Mouse (Mus musculus) gastrocnemius, postnatal 36 days (tissue): ENCODE data around the gene Psmb5. TPM values are rescaled to one million over a fixed set of nuclear protein-coding genes. Genes with fewer than 3 reads are reported as not detected.
"Not testable (repeated sequence)": the region's sequence is repeated elsewhere in the genome, so short reads cannot be mapped to it uniquely, and the experiment has no call there.

Experiments
- DNase-seq, 2 experiments: peaks; one replicate each; pipeline ENCODE4 v3.0.0; 2022
- intact Hi-C: fragments of 180-260 bp; cut with DNase I; formaldehyde crosslinking; loops from one replicate; pipeline ENCODE4 v1.15.1; 2025
- total RNA-seq, 2 experiments: library from RNA; stranded (reverse); gene quantifications; 2 replicates each; pipeline ENCODE4 v1.2.3; 2021

The Psmb5 gene
- total RNA-seq, 2 experiments from 2014 or later: 167 to 169 TPM

DNA sequence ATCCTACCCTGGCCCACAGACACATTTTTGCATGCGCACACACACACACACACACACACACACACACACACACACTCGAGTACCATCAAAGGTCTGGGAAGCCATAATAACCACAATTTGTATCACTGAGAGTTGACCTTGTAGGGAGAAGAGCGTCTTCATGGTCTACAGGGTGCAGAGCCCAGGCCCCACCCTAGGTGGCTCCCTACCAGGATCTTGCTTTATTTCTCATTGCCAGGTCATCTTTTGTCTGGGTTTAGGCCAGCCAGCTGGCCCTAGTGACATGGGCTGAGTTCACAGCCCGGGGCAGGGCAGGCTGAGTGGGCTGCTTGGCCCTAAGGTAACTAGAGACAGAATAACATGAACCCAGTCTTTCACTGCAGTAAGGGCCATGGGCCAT lies 16.4 kb upstream of the Psmb5 start:
- DNase-seq: no peak
- intact Hi-C loops: no loop called here

DNA sequence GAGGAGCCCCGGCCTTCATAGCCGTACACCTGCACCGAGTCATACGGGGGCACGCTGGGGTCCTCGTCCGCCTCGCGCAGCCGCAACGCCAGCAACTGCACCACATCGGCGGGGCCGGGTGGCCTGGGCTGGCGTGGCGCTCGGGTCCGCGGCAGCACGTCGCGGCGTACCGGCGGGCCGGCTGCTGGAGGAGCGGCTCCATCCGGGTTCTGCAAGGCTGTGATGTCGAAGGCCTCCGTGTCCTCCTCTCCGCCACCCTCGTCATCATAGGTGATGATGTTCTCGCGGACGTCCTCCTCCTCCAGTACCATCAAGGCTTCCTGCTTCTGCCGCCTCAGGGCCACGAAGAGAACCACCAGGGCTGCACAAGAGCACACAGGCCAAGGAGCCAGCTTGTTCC lies 14.4 kb upstream of the Psmb5 start:
- DNase-seq: no peak
- intact Hi-C loops: no loop called here

DNA sequence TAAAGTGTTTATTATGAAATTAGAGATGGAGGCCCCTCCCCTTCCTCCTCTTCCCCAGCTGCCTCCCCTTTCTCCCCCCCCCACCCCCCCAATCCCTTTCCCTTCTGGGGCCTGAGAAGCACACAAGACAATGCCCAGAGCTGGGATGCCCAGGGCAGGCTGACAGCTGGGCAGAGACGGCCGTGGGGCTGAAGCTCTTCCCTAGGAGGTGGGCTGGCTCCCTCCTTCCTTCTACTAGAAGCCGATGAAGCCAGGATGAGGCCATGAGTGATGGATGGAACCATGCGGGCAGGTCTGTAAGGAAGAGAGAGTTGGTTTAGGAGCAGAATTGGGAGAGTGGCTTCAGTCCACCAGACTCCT lies 13.4 kb upstream of the Psmb5 start:
- intact Hi-C loops: no loop called here

DNA sequence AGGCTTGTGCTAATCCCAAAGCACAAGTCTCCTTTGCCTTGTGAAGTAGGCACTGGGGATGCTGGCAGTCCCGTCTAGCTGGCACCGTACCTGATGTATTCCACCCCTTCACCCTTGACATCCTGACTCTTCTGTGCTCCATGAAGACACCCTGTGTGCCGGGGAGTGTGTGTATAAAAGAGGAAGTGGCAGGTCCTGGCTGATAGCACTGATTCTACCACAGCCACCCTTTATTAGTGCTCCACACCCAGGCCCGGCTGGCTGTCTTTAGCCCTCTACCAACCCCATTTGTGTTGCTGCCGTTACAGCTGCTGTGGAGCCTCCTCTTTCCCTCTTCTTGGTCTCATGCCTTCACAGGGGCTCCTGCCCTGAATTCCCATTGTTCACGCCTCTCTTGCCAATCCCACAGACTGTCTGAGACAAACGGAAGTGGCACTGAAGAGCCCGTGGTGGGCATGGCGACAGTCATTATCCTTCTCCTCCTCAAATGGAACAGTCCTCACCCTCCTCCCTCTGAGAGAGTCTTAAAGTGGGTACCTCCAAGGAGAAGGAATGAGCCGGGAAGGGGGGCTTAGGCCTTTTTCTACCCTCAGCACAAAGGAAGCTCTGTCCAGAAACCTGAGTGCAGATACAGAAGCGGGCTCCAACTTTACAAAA lies 12.9 kb upstream of the Psmb5 start:
- intact Hi-C loops: no loop called here
- no peak for DNase-seq

More for the DNA sequence above, 13.4 kb upstream of the Psmb5 start:
- no peak for DNase-seq

DNA sequence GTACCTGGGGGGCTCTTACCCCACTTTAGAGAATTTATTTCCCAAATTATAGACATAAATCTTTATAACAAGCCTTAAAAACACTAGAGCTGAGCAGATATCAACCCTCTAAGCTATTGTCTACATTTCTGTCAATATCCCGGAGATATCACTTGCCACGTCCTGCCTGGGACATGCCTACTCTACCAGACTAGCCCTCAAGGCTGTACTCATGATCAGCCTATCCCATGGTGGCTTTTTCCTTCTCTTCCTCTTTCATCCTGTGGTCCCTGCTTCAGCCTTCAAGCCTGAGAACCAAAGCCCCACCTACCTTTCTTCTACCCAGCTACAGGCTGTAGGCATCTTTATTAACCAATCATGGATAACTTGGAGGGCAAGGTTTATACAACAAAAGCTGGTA lies 12.0 kb upstream of the Psmb5 start:
- DNase-seq: no peak
- intact Hi-C loops: no loop called here

DNA sequence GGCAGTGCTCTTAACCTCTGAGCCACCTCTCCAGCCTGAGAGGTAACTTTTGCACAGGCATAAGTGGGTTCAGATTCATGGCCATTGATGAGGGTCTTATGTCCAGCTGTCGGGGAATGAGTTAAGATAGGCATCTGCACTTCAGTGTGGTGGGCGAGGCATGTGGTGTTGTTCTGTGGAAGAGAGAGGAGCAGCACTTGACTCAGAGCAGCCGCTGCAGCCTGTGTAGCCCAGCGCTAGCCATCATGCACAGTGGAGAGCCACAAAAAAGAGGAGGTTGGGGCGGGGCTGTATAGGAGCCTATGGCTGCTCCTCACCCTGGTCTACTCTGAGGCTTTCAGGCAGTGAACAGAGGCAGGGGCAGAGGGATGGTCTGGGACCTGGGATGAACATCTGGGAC lies 10.3 kb upstream of the Psmb5 start:
- DNase-seq: no peak
- intact Hi-C loops: no loop called here

DNA sequence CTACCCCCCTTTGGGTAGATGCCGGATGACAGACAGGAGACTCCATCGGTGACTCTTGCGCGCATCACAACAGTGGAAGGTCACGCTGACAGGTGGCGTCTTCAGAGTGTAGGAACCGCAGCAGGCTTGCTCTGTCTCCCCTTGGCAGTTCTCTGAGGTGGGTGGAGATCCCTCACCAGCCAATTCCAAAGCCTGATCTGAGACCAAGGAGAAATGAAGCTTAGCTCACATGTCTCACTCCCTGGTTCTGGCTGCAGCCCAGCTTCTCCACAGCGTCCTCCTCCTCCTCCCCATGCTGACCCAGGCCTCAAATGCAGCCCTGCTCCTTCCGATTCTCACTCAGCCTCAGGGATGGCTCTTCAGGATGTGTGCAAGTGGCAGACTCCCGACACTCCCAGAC lies 7.2 kb upstream of the Psmb5 start:
- DNase-seq: no peak
- intact Hi-C loops: no loop called here

DNA sequence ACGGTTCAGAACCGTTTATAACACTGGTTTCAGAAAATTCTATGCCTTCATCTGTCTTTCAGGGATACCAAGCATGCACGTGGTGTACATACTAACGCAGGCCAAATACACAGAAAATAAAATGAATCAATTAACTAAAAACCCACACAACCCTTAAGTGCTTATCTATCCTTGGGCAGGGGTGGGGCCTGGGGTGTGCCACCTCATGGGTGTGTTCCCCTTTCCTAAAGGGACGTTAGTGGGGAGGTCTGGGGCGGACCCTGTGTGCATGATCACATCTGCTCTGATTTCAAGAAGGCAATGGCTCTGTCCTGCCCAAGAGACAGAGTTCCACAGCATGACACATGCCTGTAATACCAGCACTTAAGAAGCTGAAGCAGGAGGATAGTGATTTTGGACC lies 5.5 kb upstream of the Psmb5 start:
- intact Hi-C loops: no loop called here
- no peak for DNase-seq

DNA sequence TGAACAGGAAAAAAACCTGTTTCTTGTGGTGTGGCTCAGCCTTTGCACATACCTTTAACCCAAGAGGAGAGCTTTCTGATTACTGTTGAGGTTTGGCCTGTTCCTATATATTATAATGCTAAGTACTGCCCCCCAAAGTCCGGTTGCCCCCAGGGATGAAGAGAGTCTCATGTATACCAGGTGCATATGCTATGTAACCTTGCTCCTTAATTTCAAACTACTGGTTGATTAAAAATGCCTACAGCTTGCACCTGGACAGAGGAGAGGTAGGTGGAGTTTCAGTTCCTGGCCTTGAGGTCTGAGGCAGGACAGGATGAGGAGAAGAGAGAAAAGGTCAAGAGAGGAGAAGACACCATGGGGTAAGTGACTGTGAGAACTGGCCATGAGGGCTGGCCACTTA lies 3.3 kb upstream of the Psmb5 start, which contains the start of gene Psmb11:
Gene Psmb11, plus strand, starts transcription at position 301 of the 400 bp plus-strand sequence.
- intact Hi-C loops: no loop called here
- no peak for DNase-seq

DNA sequence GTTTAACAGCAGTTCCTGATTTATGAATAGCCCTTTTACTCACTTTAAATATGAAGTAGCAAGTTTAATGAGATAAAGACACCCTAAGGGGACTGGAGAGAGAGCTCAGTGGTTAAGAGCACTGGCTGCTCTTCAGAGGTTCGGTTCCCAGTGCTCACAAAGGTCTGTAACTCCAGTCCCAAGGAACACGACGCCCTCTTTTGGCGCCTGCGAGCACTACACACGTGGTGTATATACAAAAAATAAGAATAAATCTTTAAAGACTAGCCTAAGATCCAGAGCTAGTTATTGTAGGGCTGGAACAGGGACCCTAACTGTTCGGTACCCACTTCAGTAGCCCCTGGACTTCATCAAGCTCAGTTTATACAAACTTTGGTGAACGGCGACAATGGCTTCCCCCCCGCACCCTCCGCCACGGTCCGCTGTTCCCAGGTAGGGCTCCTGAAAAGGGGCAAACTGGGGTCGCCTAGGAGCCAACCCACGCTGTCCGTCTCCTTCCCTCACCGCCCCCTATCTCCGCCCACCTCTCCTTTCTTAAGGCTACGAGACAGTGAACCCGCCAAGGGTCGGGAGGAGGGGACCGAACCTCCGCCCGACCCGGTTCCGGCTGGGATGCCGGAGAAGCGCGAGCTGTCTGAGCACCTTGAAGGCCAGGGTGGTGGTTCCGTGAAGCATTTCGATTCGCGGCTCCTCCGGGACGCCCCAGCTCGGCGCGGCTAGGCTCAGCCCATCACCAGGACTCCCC lies 498 bp downstream of the Psmb5 start:
- intact Hi-C loops: loop anchor here (1.0 kb wide), 1 partner anchor 10 kb away; no protein-coding TSS in a partner anchor
- no peak for DNase-seq

DNA sequence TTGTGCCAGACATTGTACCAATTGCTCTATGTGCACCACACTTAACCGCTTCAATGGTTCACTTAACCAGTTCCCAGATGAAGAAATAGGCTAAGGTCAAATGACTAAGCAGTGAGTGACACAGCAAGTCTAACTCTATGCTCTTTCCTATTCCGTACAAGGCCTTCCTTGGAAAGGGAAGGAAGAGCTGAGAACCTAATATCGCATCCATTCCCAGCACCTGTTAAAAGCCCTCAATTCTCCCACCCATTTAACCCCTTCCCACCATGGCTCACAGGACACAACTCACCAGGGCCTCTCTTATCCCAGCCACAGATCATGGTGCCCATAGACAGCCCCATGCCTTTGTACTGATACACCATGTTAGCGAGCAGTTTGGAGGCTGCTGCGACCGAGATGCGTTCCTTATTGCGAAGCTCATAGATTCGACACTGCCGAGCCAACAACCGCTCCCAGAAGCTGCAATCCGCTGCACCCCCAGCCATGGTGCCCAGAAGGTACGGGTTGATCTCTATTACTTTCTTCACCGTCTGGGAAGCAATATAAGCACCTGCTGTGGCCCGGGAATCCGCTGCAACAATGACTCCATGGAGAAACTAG lies 1.5 kb downstream of the Psmb5 start:
- no peak for DNase-seq
- intact Hi-C loops: no loop called here

DNA sequence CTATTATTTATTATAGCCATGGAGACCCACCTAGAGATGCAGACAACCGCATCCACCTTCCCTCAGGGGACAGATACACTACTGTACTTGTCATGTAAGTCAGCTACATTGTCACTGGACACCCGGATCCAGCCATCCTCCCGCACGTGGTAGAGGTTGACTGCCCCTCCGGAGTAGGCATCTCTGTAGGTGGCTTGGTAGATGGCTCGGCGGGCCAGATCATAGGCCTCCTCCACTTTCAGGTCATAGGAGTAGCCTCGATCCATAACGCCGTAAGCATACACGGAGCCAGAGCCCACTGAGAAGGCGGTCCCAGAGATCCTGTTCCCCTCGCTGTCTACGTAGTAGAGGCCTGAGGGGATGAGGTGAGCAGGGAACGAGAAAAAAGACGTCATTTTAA lies 3.7 kb downstream of the Psmb5 start:
- intact Hi-C loops: loop anchor here (5.0 kb wide), 1 partner anchor 33 kb away; no protein-coding TSS in a partner anchor
- not testable (repeated sequence) for DNase-seq

DNA sequence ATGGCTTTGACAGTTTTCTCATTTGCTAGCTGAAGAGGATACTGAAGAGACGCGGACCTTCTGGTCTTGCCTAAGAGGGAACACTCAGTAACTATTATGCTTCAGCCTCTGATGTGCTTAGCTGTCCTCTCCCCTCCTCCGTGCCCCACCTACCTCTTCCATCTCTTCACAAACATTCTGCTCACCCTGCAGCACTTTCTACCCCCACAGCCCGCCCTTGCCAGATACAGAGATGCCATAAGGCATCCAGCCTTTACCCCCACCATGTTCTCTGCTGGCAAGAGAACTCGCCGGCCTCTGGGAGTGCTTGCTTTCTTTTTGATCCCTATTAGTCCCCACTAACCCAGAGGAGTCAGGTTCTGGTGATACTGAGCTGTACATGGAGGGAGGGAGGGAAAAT lies 7.2 kb downstream of the Psmb5 start:
- intact Hi-C loops: loop anchor here (5.0 kb wide), 1 partner anchor 37 kb away; no protein-coding TSS in a partner anchor
- no peak for DNase-seq

DNA sequence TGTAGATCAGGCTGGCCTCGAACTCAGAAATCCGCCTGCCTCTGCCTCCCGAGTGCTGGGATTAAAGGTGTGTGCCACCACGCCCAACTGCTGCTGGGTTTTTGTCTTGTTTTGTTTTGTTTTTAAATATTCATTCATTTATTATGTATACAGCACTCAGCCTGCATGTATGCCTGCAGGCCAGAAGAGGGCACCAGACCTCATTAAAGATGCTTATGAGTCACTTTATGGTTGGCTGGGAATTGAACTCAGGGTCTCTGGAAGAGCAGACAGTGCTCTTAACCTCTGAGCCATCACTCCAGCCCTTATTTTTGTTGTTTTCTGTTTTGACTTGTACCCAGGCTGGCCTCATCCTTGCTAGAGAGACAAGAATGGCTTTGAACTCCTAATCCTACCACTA lies 7.9 kb downstream of the Psmb5 start:
- DNase-seq: no peak
- intact Hi-C loops: loop anchor here (5.0 kb wide), 1 partner anchor 37 kb away; no protein-coding TSS in a partner anchor

DNA sequence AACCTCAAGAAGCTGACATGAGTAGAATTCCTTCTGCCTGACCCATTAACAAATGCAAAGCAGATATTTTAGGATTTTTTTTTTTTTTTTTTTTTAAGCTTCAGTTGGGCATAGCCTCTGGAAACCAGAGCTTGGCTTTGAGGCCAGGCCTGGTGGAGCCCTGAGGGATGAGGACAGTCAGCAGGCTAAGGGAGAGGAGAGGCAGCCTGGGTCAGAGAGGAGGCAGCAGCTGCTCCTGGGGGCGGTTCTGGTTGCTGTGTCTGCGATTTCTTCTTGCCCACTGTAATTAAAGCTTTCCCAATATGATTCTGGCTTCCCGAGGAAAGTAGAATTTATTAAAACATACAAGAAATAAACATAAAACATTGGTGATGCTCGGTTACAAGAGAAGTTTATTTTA lies 8.6 kb downstream of the Psmb5 start:
- no peak for DNase-seq
- intact Hi-C loops: no loop called here

DNA sequence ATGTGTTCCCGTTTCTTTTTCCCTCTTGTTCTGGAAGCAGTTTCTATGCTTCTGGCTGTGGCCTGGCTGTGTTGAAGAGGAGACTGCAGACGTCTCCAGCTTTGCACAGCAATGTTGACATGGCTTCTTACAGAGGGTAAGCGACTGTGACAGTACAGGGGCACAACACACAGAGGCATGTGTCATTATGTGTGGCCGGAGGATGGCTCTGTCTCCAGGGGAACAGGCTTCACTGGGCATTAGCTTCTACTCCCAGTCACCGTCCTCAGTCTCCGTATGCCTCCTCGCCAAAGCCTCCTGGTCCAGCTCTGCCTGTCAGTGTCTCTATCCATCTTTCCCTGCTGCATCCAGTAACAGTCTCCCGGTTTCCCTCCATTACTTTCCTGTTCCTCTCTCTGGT lies 10.6 kb downstream of the Psmb5 start:
- intact Hi-C loops: loop anchor here (1.0 kb wide), 1 partner anchor 10 kb away; no protein-coding TSS in a partner anchor
- DNase-seq: no peak

DNA sequence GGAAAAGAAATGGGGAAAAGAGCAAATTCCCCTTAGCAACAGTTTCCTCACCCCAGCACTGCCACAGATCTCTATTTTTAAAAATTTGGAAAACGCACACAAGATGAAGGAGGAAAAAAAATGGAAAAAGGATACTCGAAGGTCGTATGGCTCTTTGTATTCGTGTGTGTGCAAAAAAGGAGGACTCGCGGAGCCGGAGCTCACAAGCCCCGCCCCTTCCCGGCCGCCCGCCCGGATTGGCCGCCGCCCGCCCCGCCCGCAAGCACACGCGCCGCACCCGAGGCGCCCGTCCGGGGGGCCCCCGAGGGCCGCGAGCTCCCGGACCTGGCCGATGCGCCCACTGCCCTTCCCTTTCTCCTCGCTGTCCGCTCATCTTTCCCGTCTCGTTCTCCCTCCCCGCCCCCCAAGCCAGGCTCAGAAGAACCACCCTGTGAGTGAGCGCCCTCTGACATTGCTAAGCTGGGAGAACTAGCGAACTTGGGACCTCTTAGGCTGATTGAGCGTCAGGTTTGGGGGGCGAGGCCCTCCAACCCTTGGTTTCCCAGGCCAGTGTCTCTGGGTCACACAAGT lies 12.0 kb downstream of the Psmb5 start, which contains the start of gene 4931414P19Rik:
Gene 4931414P19Rik, minus strand, starts transcription at position 242 of the 570 bp plus-strand sequence.
- peak; percentile 66 to 74 for DNase-seq
- intact Hi-C loops: no loop called here

DNA sequence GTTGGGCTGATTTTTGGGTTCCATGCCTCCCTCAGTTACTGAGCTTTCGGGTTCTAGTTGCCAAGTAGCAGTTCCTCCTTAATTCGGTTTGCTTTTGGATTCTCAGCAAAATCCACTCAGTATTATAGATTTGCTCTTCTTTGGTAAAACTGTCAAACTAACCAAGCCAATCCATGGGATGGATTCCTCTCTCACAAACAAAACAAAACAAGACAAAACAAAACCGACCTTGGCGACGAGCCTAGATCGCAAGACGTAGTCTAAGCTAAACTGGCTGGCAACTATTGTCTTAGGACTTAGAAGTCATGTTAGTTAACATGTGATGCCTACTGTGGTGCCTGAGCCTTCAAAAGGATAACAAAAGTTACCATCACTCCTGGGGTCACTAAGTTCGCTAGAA lies 14.1 kb downstream of the Psmb5 start:
- no peak for DNase-seq
- intact Hi-C loops: no loop called here

DNA sequence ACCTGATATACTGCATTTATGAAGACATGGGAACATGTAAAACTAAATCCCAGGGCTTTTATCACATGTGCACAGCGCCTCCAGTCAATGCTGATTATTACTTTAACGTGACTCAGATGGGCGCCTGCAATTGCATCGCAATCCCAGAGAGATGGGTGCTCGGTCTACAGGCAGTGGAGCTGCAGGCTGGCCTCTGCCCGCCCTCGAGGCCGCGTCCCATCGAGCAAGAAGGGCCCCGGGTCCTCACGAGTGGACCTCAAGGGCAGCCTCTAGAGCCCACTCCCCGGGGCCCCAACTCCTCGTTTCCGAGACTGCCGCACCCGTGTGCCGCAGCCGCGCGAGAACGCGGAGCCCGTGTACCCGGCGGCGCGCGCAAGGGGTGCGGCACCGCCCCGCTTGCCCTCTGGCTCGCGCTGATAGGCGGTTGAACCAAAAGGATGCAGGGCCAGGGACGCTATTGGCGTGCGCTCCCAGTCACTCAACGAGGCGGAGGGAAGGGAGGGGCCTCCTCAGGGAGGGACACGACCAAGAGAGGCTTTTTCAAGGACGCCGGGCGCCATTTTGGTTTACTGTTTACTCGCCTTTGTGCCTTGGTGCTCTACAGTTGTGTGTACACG lies 14.7 kb downstream of the Psmb5 start:
- DNase-seq: peak; percentile 89 to 95
- intact Hi-C loops: no loop called here

DNA sequence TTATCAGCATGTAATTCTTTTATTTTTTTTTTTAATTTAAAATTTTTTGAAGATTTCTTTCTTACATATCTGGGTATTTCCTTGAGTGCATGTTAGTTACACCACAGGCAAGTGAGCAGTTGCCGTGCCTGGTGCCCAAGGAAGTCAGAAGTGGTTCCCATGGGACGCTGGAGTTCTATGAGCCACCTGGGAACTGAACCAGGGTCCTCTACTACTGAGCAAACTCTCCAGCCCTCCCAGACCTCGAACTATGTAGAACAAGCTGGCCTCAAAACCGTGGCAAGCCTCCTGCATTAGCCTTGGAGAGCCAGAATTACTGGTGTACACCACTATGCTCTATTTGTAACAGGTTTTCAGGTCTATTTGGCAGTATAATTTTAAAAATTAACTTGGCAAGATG lies 15.2 kb downstream of the Psmb5 start:
- intact Hi-C loops: no loop called here
- no peak for DNase-seq

DNA sequence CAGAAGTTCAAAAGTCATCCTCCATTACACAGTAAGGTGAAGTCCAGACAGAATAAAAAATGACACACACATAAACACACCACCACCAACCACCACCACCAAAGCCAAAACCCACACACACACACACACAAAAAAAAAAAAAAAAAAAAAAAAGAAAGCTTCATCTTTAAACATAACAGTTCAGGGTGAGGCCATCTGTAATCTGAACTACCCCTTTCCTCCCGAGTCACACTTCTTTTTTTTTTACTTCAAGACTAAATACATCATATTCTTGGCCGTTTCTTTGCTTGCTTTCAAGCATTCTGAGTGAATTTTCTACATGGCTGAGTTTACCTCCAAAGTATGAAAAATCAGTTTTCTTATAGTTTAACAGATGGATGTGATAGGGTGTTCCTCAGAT lies 16.2 kb downstream of the Psmb5 start:
- no peak for DNase-seq
- intact Hi-C loops: no loop called here
